ENCODE assay signal across 16 mouse cellular contexts in the genomic region with DNA sequence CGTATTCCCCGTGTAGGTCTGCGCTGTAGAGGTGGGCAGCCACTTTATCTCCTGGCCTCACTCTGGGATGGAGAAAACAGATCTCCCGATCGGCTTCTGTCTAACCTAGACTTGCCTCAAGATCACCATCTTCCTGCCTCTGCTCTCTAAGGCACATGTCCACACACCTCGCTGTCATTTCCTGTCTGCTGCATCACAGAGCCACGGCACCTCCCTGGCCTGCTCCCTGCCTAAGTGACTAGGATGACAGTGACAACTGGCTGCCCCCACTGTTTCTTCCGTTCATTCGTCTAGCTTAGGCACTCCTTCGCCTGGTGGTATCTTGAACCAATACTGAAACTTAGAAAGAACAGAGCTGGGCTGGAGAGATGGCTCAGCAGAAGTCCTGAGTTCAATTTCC. TPM values are rescaled to one million over a fixed set of nuclear protein-coding genes. Genes with fewer than 3 reads are reported as not detected.
"Had no signal": no experiment of that assay in that cellular context is flagged by ENCODE, and none has a peak within 500 bp of the region (broad histone marks: within the 10 kb centered on the region; RNA-seq: fewer than 3 reads in every experiment).

No protein-coding gene starts in this region.

- ATAC-seq: lung, postnatal 0 days; midbrain, embryonic 13.5 days had no signal

- H3K4me3 ChIP-seq: layer of hippocampus, adult 2 months; limb, embryonic 10.5 days; liver, embryonic 15.5 days; midbrain, embryonic 13.5 days; myocyte; neural tube, embryonic 12.5 days had no signal

- H3K27ac ChIP-seq: layer of hippocampus, adult 2 months; limb, embryonic 10.5 days; liver, embryonic 15.5 days; midbrain, embryonic 13.5 days; neural tube, embryonic 12.5 days; stomach, postnatal 0 days had no signal

- H3K27me3 ChIP-seq: liver, embryonic 15.5 days; midbrain, embryonic 13.5 days; neural tube, embryonic 12.5 days had no signal

- H3K36me3 ChIP-seq: limb, embryonic 10.5 days; midbrain, embryonic 13.5 days; neural tube, embryonic 12.5 days had no signal

- DNase-seq: kidney, adult 11 months; kidney, postnatal 10 days; kidney, postnatal 4 days; lung, adult 2 months; lung, postnatal 36 days had no signal

- H3K4me1 ChIP-seq: limb, embryonic 10.5 days; liver, embryonic 15.5 days; midbrain, embryonic 13.5 days; neural tube, embryonic 12.5 days had no signal

- H3K4me2 ChIP-seq: liver, embryonic 11.5 days; liver, embryonic 15.5 days; midbrain, embryonic 13.5 days; neural tube, embryonic 12.5 days had no signal

- H3K9ac ChIP-seq: liver, embryonic 15.5 days; midbrain, embryonic 13.5 days; neural tube, embryonic 12.5 days had no signal

- H3K9me3 ChIP-seq: limb, embryonic 10.5 days; liver, embryonic 15.5 days; midbrain, embryonic 13.5 days; neural tube, embryonic 12.5 days had no signal

RNA-seq across cellular contexts. Expression of a gene that starts 16.7 kb away (rescaled TPM):
- total RNA-seq: left cerebral cortex, adult 18-20 months; left cerebral cortex, postnatal 14 days had no signal
- polyA plus RNA-seq: liver, embryonic 15.5 days; neural tube, embryonic 12.5 days; stomach, postnatal 0 days had no signal

RNA-seq across cellular contexts. Expression of a gene that starts 21.4 kb away (rescaled TPM):
- polyA plus RNA-seq: myocyte had no signal
